Mouse (Mus musculus) forebrain, postnatal 0 days (tissue): ENCODE measurements around the gene Cacna1d. TPM values are rescaled to one million over a fixed set of nuclear protein-coding genes. Genes with fewer than 3 reads are reported as not detected.
A peak's percentile ranks its signal among the peaks of the same experiment; 100 is the strongest.

ENCODE experiments used
- ATAC-seq: fragments of 200-750 bp; cut with Nextera tagmentation; 2 replicates; pipeline ENCODE4 v1.8.0; 2017; ENCODE audit warnings: mild to moderate bottlenecking, moderate library complexity
- DNase-seq: peaks from one replicate; pipeline ENCODE4 v3.0.0-alpha.2; 2015
- H3K27ac ChIP-seq: fragments of 300-500 bp; sonication (generic); 2 replicates; pipeline ENCODE4 v1.5.1; 2014; ENCODE audit warnings: low read depth, mild to moderate bottlenecking, antibody characterized with exemption, low read length, moderate library complexity, mixed read lengths
- H3K27me3 ChIP-seq: fragments of 300-500 bp; sonication (generic); 2 replicates; pipeline ENCODE4 v1.6.1; 2014; ENCODE audit warnings: mild to moderate bottlenecking, low read length, mixed read lengths; ENCODE audit not compliant: insufficient read depth
- H3K36me3 ChIP-seq: fragments of 300-500 bp; sonication (generic); 2 replicates; pipeline ENCODE4 v1.6.1; 2014; ENCODE audit warnings: mild to moderate bottlenecking, moderate library complexity; ENCODE audit not compliant: insufficient read depth
- H3K4me1 ChIP-seq: fragments of 300-500 bp; sonication (generic); 2 replicates; pipeline ENCODE4 v1.6.1; 2014; ENCODE audit warnings: antibody characterized with exemption; ENCODE audit not compliant: insufficient read depth
- H3K4me2 ChIP-seq: fragments of 300-500 bp; sonication (generic); 2 replicates; pipeline ENCODE4 v1.6.1; 2014; ENCODE audit warnings: low read depth, mild to moderate bottlenecking, moderate library complexity
- H3K4me3 ChIP-seq: fragments of 300-500 bp; sonication (generic); 2 replicates; pipeline ENCODE4 v1.5.1; 2014; ENCODE audit warnings: low read depth, low read length, mixed read lengths
- H3K9ac ChIP-seq: fragments of 300-500 bp; sonication (generic); 2 replicates; pipeline ENCODE4 v1.6.1; 2014; ENCODE audit warnings: mild to moderate bottlenecking
- H3K9me3 ChIP-seq: fragments of 300-500 bp; sonication (generic); 2 replicates; pipeline ENCODE4 v1.6.1; 2016; ENCODE audit warnings: low read length
- CTCF ChIP-seq: sonication (generic); IDR thresholded peaks from 2 replicates; pipeline ENCODE4 v1.5.1; 2016; ENCODE audit warnings: antibody characterized with exemption, control low read depth, low read depth
- WGBS: fragments of 180-500 bp; shearing (Covaris S2); extraction: QIAGEN DNeasy Blood & Tissue Kit; methylation state at CpG from one replicate; pipeline ENCODE4 v1.1.7; 2014; 5-methylcytosine and 5-hydroxymethylcytosine counted together
- polyA plus RNA-seq: library from polyadenylated mRNA; unstranded; fragments of >200 nt; fragmentation: Nextera tagmentation; extraction: Ambion mirVana; gene quantifications from 2 replicates; pipeline ENCODE4 v1.2.1, GENCODE M21; 2015
- total RNA-seq: library from RNA; depleted of rRNA; stranded (reverse); fragments of >200 nt; gene quantifications from 2 replicates; pipeline ENCODE4 v1.2.3, GENCODE M21; 2014

The Cacna1d gene
- total and polyA plus RNA-seq, 2 experiments from 2014 or later: 7.2 to 31.3 TPM

DNA sequence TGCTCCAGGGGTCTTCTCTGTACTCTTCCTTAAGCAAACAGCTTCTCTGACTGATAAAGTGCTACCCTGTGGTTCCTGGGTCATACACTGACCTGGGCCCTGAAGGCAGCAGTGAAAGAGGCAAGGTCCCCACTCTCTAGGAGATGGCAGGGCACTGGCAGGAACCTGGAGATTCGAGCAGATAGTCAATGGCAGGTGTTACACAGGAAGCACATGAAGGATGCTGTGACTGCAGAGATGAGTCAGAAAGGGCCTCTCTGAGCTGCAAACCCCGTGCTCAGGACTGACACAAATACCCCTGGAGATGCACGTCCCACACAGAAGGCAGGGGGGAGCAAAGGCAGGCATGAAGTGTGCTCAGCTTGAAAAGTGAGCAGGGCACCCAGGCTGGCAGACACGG is 218.3 kb downstream of the Cacna1d start:
- no peak overlapping the region for H3K4me2 ChIP-seq
- no peak overlapping the region for H3K27ac ChIP-seq
- 73% methylated on average over 4 of the region's 4 CpGs for WGBS
- no peak for TF ChIP-seq CTCF
- no peaks in the 10 kb centered on the region for H3K4me1 ChIP-seq
- H3K4me3 ChIP-seq: no peak overlapping the region
- H3K27me3 ChIP-seq: no peaks in the 10 kb centered on the region
- no peaks in the 10 kb centered on the region for H3K36me3 ChIP-seq
- DNase-seq: no peak
- H3K9ac ChIP-seq: no peak overlapping the region
- ATAC-seq: no peak
- no peaks in the 10 kb centered on the region for H3K9me3 ChIP-seq

- ATAC-seq: no peak
- H3K36me3 ChIP-seq: no peaks in the 10 kb centered on the region
- no peak overlapping the region for H3K4me3 ChIP-seq
- H3K27ac ChIP-seq: no peak overlapping the region
- H3K4me2 ChIP-seq: no peak overlapping the region
- H3K4me1 ChIP-seq: no peaks in the 10 kb centered on the region
- DNase-seq: no peak
- WGBS: 72% methylated on average over 5 of the region's 5 CpGs
- no peaks in the 10 kb centered on the region for H3K27me3 ChIP-seq
- no peak for TF ChIP-seq CTCF
- no peaks in the 10 kb centered on the region for H3K9me3 ChIP-seq
- no peak overlapping the region for H3K9ac ChIP-seq
These were observed 218.7 kb downstream of the Cacna1d start for GRCm38 (mm10) chr14:30272523-30272922.

GRCm38 (mm10) chr14:30271856-30272255 is 219.4 kb downstream of the Cacna1d start:
- H3K27me3 ChIP-seq: no peaks in the 10 kb centered on the region
- H3K9ac ChIP-seq: no peak overlapping the region
- ATAC-seq: no peak
- no peak overlapping the region for H3K27ac ChIP-seq
- no peaks in the 10 kb centered on the region for H3K36me3 ChIP-seq
- H3K4me2 ChIP-seq: no peak overlapping the region
- no peak for DNase-seq
- no peak overlapping the region for H3K4me3 ChIP-seq
- no peak for TF ChIP-seq CTCF
- 82% methylated on average over 8 of the region's 8 CpGs for WGBS
- H3K9me3 ChIP-seq: no peaks in the 10 kb centered on the region
- no peaks in the 10 kb centered on the region for H3K4me1 ChIP-seq

DNA sequence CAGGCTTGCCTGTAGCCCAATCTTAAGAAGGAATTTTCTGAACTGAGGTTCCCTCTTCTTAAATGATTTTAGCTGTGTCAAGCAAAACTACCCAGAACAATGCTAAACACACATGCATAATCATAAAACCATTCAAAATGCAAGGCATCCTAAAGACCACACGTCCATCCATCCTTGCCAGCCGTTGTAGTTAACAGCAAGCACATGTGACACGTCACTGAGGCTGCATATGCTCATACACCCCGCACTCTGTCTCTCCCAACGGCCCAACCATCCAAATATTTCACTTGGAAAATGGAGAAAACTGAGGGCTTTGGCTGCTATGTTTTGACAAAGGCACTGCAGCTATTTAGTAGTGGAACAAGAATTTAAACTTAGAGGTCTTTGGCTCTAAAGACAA is 220.9 kb downstream of the Cacna1d start:
- Histone ChIP-seq H3K4me3 (no peak overlapping the region), H3K27me3 (no peaks in the 10 kb centered on the region), H3K36me3 (no peaks in the 10 kb centered on the region), H3K4me2 (no peak overlapping the region), H3K27ac (no peak overlapping the region), H3K4me1 (0 out of 2 replicates have a peak, but pooled peaks cover 4% of the 10 kb centered on the region), H3K9me3 (no peaks in the 10 kb centered on the region), H3K9ac (no peak overlapping the region)
- peak; percentile 70 for ATAC-seq
- no peak for TF ChIP-seq CTCF
- DNase-seq: peak; percentile 46
- WGBS: 71% methylated on average over 5 of the region's 5 CpGs

- Histone ChIP-seq H3K9ac (no peak overlapping the region), H3K27me3 (no peaks in the 10 kb centered on the region), H3K27ac (peak overlapping the region; percentile 35; the same call in 1 of the 2 replicates), H3K36me3 (no peaks in the 10 kb centered on the region), H3K4me3 (no peak overlapping the region), H3K9me3 (no peaks in the 10 kb centered on the region), H3K4me1 (0 out of 2 replicates have a peak, but pooled peaks cover 4% of the 10 kb centered on the region), H3K4me2 (no peak overlapping the region)
- WGBS: 78% methylated on average over 9 of the region's 9 CpGs
- ATAC-seq: no peak
- no peak for TF ChIP-seq CTCF
- DNase-seq: no peak
These were observed 225.5 kb downstream of the Cacna1d start for GRCm38 (mm10) chr14:30265728-30266127.

GRCm38 (mm10) chr14:30261561-30262251 is 229.5 kb downstream of the Cacna1d start:
- Histone ChIP-seq H3K4me3 (no peak overlapping the region), H3K4me1 (0 out of 2 replicates have a peak, but pooled peaks cover 4% of the 10 kb centered on the region), H3K27ac (no peak overlapping the region), H3K27me3 (no peaks in the 10 kb centered on the region), H3K9ac (no peak overlapping the region), H3K4me2 (no peak overlapping the region), H3K9me3 (no peaks in the 10 kb centered on the region), H3K36me3 (no peaks in the 10 kb centered on the region)
- 69% methylated on average over 10 of the region's 10 CpGs for WGBS
- ATAC-seq (no peak; the same call in 1 of the 2 replicates), DNase-seq (no peak)
- TF ChIP-seq CTCF: no peak

- DNase-seq: no peak
- Histone ChIP-seq H3K27ac (no peak overlapping the region), H3K4me2 (no peak overlapping the region), H3K36me3 (no peaks in the 10 kb centered on the region), H3K9ac (no peak overlapping the region), H3K4me1 (no peaks in the 10 kb centered on the region; the same call in 1 of the 2 replicates), H3K4me3 (no peak overlapping the region), H3K27me3 (no peaks in the 10 kb centered on the region), H3K9me3 (no peaks in the 10 kb centered on the region)
- WGBS: 54% methylated on average over 4 of the region's 4 CpGs
- no peak for TF ChIP-seq CTCF
- ATAC-seq: no peak
These were observed 233.6 kb downstream of the Cacna1d start for GRCm38 (mm10) chr14:30257626-30258025.
